Comparison of ENCODE assay signal across 9 mouse cellular contexts in the genomic region with DNA sequence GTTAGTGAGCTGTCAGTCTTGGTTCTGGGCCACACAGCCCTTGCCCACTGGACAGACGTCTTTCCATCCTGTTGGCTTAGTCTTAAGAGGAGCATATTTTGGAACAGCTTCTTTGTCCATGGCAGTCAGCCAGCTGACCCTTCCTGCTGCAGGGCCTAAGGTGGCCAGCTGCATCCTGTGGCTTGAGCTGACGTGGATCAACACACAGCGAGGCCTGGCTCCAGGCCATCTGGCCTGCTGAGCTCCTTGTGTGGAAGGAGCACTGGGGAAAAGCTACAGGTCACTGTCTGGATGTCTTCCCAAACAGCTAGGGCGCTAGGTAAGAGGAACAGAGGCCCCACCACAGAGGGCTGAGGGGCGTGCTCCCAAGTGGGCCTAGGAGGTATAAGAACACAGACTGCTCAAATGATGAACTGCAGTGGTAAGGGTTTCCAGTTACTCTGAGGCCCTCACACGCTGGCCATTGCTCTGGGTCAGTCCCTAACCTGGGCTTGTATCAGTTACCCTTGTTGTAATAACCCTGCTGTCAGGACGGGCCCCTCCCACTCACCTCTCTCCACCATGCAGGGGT.
DNase-seq lines count a peak whose midpoint lies in the region; ATAC-seq lines count a peak whose summit lies in the region.
"Had no signal": no experiment of that assay in that cellular context is flagged by ENCODE, and none has a peak within 500 bp of the region (broad histone marks: within the 10 kb centered on the region; RNA-seq: fewer than 3 reads in every experiment).

No protein-coding gene starts in this region.

- peaks cover 34% of the 10 kb centered on the region for H3K4me1 ChIP-seq in midbrain, embryonic 13.5 days (replicated peaks)

- no peak overlapping the region for H3K4me2 ChIP-seq in midbrain, embryonic 13.5 days (replicated peaks)

- ATAC-seq in midbrain, embryonic 13.5 days = 0 out of 2 replicates have a peak, but pooled peaks have one; percentile 5

- peak; percentile 39 for DNase-seq in embryo, embryonic 10 days (ENCODE audit: low spot score)
- no peak for DNase-seq in embryo, embryonic 9.5 days (ENCODE audit: extremely low spot score)
- peak; percentile 83 for DNase-seq in adrenal gland, postnatal 10 days
- DNase-seq in frontal cortex, postnatal 10 days (ENCODE audit: low spot score in 2 of 2) = peak; percentile 62 to 70
- peak; percentile 89 for DNase-seq in heart, postnatal 4 days
- peak; percentile 47 to 51 for DNase-seq in layer of hippocampus, postnatal 10 days (ENCODE audit: low spot score in 2 of 2)
- DNase-seq in urinary bladder, postnatal 10 days (ENCODE audit: low spot score) = no peak

- H3K27ac ChIP-seq in midbrain, embryonic 13.5 days = peak overlapping the region; percentile 61; the same call in 1 of the 2 replicates
- H3K27ac ChIP-seq: macrophage had no signal

- no peak overlapping the region for H3K9ac ChIP-seq in midbrain, embryonic 13.5 days (replicated peaks)

- no peaks in the 10 kb centered on the region for H3K36me3 ChIP-seq in midbrain, embryonic 13.5 days

- no peaks in the 10 kb centered on the region for H3K27me3 ChIP-seq in midbrain, embryonic 13.5 days

- no peak overlapping the region for H3K4me3 ChIP-seq in midbrain, embryonic 13.5 days (replicated peaks)

- H3K9me3 ChIP-seq in midbrain, embryonic 13.5 days = no peaks in the 10 kb centered on the region

- 55% methylated on average over 7 of the region's 7 CpGs for WGBS in midbrain, embryonic 13.5 days

Comparison
In these comparisons a context has a peak if more than half of its experiments do, and no peak if none do; other contexts are left out.
1. DNase-seq: peak in embryo, embryonic 10 days (single experiment), adrenal gland, postnatal 10 days (single experiment), frontal cortex, postnatal 10 days (2 of 2), heart, postnatal 4 days (single experiment) and layer of hippocampus, postnatal 10 days (2 of 2); none in embryo, embryonic 9.5 days (single experiment) and urinary bladder, postnatal 10 days (single experiment).